ENCODE assay signal across 8 mouse cellular contexts in genomic region chr10:24797246-24797645, GRCm38 (mm10). TPM values are rescaled to one million over a fixed set of nuclear protein-coding genes. Genes with fewer than 3 reads are reported as not detected.
DNase-seq lines count a peak whose midpoint lies in the region; ATAC-seq and TF ChIP-seq lines count a peak whose summit lies in the region.

No protein-coding gene starts in this region.

- no peak for TF ChIP-seq POLR2A in spleen, adult 2 months (IDR thresholded peaks at IDR 0.05; ENCODE audit: low read depth, low read length)

- H3K9me3 ChIP-seq in forebrain, embryonic 10.5 days = no peaks in the 10 kb centered on the region
- H3K9me3 ChIP-seq in forebrain, embryonic 16.5 days (ENCODE audit: control insufficient read depth, low read length) = no peaks in the 10 kb centered on the region; the same call in 1 of the 2 replicates

- 48% methylated on average over 5 of the region's 5 CpGs for WGBS in forebrain, embryonic 10.5 days
- 43% methylated on average over 5 of the region's 5 CpGs for WGBS in forebrain, embryonic 16.5 days
- 44% methylated on average over 5 of the region's 5 CpGs for WGBS in spleen, adult 2 months

- TF ChIP-seq CTCF in layer of hippocampus, adult 2 months (conservative IDR thresholded peaks at IDR 0.05) = peak; percentile 97
- peak; percentile 77; the same call in 1 of the 2 replicates for TF ChIP-seq CTCF in spleen, adult 2 months (IDR thresholded peaks at IDR 0.05; ENCODE audit: extremely low read depth, insufficient read depth, insufficient read length, insufficient replicate concordance)

- H3K4me1 ChIP-seq in forebrain, embryonic 10.5 days = no peaks in the 10 kb centered on the region
- no peaks in the 10 kb centered on the region for H3K4me1 ChIP-seq in forebrain, embryonic 16.5 days (replicated peaks; ENCODE audit: control insufficient read depth, insufficient read depth, low read length)
- no peaks in the 10 kb centered on the region for H3K4me1 ChIP-seq in spleen, adult 2 months (ENCODE audit: control insufficient read depth, insufficient read depth, insufficient read length)

- no peak for ATAC-seq in forebrain, embryonic 16.5 days
- ATAC-seq in megakaryocyte, adult 5-6 weeks (ENCODE audit: poor library complexity, severe bottlenecking) = peak; percentile 82

- no peaks in the 10 kb centered on the region for H3K27me3 ChIP-seq in forebrain, embryonic 10.5 days (ENCODE audit: poor library complexity, severe bottlenecking)
- no peaks in the 10 kb centered on the region for H3K27me3 ChIP-seq in forebrain, embryonic 16.5 days (replicated peaks; ENCODE audit: control insufficient read depth, insufficient read depth, low read length)
- no peaks in the 10 kb centered on the region for H3K27me3 ChIP-seq in spleen, adult 2 months (ENCODE audit: control insufficient read depth, insufficient read depth, low read length)

- H3K36me3 ChIP-seq in forebrain, embryonic 10.5 days (replicated peaks) = no peaks in the 10 kb centered on the region
- no peaks in the 10 kb centered on the region for H3K36me3 ChIP-seq in forebrain, embryonic 16.5 days (ENCODE audit: control insufficient read depth, insufficient read depth)
- H3K36me3 ChIP-seq in spleen, adult 2 months (ENCODE audit: control insufficient read depth, insufficient read depth, low read length) = no peaks in the 10 kb centered on the region

- H3K4me2 ChIP-seq in forebrain, embryonic 16.5 days (ENCODE audit: low read length) = no peak overlapping the region

- DNase-seq in forebrain, embryonic 10.5 days (ENCODE audit: extremely low spot score, low spot score) = peak; percentile 56
- peak; percentile 65 to 74 for DNase-seq in CD8-positive naive resting alpha-beta T cell, adult 2 months (ENCODE audit: low read depth in 2 of 2, low spot score in 2 of 2)
- peak; percentile 63 for DNase-seq in c-Kit-negative CD71-positive TER-119-positive erythroid progenitor cells, embryonic 14.5 days (ENCODE audit: low read depth, low spot score)
- peak; percentile 63 for DNase-seq in forelimb bud, embryonic 11.5 days (ENCODE audit: low read depth, low spot score)
- peak in 1 of 2 experiments; percentile 73 for DNase-seq in layer of hippocampus, adult 2 months (ENCODE audit: low spot score in 2 of 2)
- DNase-seq in spleen, adult 2 months (ENCODE audit: low read depth in 1 of 2, low spot score in 2 of 2) = peak; percentile 35 to 67

- H3K4me3 ChIP-seq in forebrain, embryonic 10.5 days = no peak overlapping the region
- H3K4me3 ChIP-seq in forebrain, embryonic 16.5 days (replicated peaks; ENCODE audit: low read length) = no peak overlapping the region
- no peak overlapping the region for H3K4me3 ChIP-seq in layer of hippocampus, adult 2 months
- H3K4me3 ChIP-seq in spleen, adult 2 months (ENCODE audit: extremely low read depth, insufficient read depth, insufficient read length) = no peak overlapping the region

- no peak overlapping the region for H3K9ac ChIP-seq in forebrain, embryonic 16.5 days (replicated peaks; ENCODE audit: low read depth, low read length)

- H3K27ac ChIP-seq in forebrain, embryonic 10.5 days = no peak overlapping the region
- no peak overlapping the region for H3K27ac ChIP-seq in forebrain, embryonic 16.5 days (ENCODE audit: low read length)
- no peak overlapping the region for H3K27ac ChIP-seq in layer of hippocampus, adult 2 months
- H3K27ac ChIP-seq in spleen, adult 2 months (ENCODE audit: insufficient read depth, low read length) = no peak overlapping the region

RNA-seq across cellular contexts. Expression of gene Enpp3, which starts 45.4 kb away (rescaled TPM):
- polyA plus RNA-seq in forebrain, embryonic 10.5 days (2016; fragmentation: Nextera tagmentation; extraction: Ambion mirVana) = 4.1 and 5.4 TPM in 2 replicates
- polyA plus RNA-seq in forebrain, embryonic 16.5 days (2015; fragmentation: Nextera tagmentation; extraction: Ambion mirVana) = 2.9 and 3.9 TPM in 2 replicates
- total RNA-seq in layer of hippocampus, adult 2 months (2021) = under 1 TPM; 0.33 to 0.56 TPM
- total RNA-seq in megakaryocyte, adult 5-6 weeks (2015) = 0.14 TPM in 1 of 2 replicates, not detected in the other
- 0.20 TPM in 1 of 2 replicates, not detected in the other for total RNA-seq in megakaryocyte, adult 5-6 weeks (2017)
- polyA plus RNA-seq in spleen, adult 2 months (2012; rRNA removed) = 0.19 and 0.28 TPM in 2 replicates
